Mouse (Mus musculus): ENCODE data around the gene Prkar1b.

DNA sequence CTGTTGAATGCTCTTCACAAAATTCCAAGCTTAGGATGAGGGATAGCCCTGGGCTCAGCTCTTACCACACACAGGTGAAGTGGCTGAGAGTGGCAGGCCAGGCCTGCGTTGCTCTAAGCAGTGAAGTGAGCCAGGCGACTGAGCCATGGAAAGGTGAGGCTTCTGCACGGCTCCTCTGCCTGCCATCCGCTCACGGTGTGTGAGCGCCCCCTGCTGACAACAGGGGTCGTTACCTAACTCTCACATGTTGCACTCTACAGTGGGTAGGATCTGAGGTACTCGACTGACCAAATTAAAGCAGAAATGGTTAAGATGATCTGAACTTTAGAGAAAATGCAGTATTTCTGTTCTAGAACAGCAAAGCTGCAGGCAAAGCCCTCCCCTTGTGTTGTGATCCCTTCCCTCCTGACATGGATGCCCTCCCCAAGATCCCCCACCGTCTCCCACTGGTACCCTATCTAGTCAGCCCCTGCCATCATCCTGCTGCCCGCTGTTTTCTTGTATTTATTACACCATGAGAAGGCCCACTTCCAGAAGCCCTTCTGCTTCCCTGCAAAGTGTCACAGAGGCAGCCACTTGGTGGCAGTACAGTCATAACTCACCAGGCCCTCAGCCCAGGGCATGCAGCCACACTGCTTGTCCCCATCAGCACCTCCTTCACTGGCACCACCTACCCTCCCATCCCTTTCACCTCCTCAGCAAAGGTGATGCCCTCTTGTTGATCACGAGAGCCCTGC, 29.3 kb upstream of the Prkar1b start:
- peak; percentile 99 for TF ChIP-seq CTCF (IDR thresholded peaks at IDR 0.05)
- no peak for TF ChIP-seq EP300 (IDR thresholded peaks at IDR 0.05)

All from lung, postnatal 0 days (tissue).